Mouse (Mus musculus) liver, adult 2 months (tissue): ENCODE data around the gene Shank2.

Experiments
- CTCF ChIP-seq: fragments of 200-500 bp; IDR thresholded peaks from 2 replicates; pipeline ENCODE4 v1.5.1; 2011; ENCODE audit warnings: low read depth, low read length, control low read depth
- POLR2A ChIP-seq: fragments of 200-500 bp; IDR thresholded peaks from 2 replicates; pipeline ENCODE4 v1.6.1; 2011; ENCODE audit warnings: low read length, control low read depth; ENCODE audit not compliant: insufficient read depth; ENCODE audit errors: extremely low read depth

DNA sequence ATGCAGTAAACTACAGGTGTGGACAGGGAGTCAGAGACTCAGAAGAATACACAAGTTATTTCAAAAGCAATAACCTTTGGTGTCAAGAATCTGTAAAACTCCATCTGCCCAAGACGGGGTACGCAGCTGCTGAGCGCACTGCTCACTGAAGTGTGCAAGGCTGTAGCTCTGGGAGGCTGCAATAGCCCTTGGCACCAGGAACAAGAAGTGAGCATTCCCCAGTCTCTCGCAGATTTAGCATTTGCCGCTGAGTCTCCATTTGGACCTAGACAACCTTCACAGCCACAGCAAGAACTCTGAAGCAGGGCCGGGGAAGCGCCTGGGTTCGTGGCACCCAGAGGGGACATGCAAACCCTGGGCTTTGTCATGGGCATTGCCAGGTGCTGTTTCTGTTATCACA is 371.3 kb downstream of the Shank2 start:
- TF ChIP-seq CTCF (no peak), POLR2A (no peak)
